Mouse (Mus musculus) cerebellum, postnatal 14 days (tissue): ENCODE results near the gene Dact3.

ENCODE experiments used
- DNase-seq, 2 experiments: peaks; one replicate each; pipeline ENCODE4 v3.0.0; 2021; ENCODE audit warnings: mixed read lengths in 2 of 2

The Dact3 gene

DNA sequence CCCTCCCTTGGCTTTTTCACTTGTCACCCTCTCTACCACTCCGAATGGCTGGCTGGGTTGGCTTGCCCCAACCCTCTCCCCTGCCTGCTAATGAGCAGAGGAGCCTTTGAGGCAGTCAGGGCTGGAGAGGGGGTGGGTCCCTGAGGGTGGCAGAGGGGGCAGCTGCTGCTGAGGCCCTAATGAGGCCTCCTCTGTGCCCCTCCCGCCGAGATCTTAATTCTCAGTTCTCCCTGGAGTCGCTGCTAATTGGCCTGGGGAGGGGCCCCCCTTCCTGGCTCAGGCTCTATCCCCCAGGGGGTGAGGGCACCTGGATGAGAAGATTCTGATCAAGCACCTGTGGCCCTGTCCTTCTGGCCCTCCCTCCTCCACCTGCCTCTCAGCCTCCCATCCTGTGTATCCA, 19.2 kb downstream of the Dact3 start:
- no peak for DNase-seq

DNA sequence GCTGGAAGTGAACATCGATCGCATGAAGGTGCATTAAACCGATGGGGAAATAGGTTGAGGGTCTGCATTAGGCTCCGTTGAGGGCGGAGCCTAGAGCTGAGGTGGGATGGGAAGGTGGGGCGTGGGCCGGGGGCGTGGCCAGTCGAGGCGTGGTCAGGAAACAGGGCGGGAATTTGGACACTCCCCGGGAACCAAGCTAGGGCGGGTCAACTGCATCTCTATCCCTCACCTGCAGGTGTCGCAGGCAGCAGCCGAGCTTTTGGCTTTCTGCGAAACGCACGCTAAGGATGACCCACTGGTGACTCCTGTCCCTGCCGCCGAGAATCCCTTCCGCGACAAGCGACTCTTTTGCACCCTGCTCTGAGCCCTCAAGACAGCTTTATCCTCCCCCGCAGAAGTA, 19.9 kb downstream of the Dact3 start:
- peak; percentile 90 to 91 for DNase-seq

DNA sequence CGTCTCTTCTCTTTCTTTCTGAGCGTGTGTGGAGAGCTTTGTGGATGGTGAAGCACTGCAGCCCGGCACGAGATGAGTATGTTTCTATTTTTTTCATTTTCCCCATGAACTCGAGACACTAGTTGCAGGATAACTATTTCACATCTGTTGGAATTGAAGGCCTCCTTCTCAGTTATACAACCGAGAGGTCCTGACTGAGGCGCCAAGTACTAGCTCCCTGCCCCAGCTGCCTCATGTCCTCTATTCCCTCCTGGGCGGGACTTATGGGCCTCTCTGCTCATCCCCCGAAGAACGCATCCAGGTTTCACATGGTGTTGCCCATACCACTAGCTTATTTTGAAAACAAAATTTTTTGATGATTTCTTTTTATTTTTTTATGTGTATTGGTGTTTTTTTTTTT, 20.4 kb downstream of the Dact3 start:
- no peak for DNase-seq

DNA sequence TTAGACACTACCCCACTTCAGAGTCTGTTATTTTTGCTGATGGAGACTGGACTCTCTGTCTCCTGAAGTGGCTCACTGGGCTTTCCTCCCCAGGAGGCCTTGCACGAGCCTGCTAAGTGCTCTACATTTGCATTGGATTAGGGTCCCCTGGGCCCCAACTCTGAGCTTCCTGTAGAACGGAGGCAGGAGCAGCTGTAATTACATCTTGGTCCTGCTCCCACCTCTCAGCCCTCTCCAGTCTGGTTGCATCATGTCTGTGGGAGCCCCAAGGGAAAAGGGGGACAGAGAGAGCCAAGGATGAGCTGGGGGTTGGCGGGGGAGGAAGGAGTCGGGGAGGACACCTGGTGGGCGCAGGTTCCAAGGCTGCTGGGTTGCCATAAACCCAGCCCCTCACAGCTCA, 25.4 kb downstream of the Dact3 start:
- no peak for DNase-seq

DNA sequence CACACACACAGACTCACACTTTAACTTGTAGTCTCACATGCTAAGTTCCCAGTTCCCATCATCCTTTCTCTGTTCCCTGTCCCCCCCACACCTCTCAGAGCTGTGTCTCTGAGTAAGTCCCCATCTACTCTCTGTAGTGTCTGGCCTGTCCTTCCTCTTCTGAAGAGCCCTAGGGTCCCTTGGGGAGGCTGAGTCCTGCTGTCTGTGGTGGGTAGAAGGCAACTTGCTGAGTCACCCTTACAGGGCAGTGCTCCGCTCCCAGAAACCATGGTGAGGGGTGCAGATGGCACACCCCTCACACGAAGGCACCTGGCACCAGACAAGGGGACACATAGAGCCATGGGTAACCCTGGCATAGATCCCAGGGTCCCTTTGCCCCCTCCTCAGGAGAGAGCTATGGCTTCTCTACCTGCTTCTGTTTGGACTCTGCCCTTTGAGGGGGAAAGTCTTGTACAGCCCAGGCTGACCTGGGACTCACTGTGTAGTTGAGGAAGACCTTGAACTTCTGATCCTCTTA, 28.4 kb downstream of the Dact3 start:
- DNase-seq: no peak

DNA sequence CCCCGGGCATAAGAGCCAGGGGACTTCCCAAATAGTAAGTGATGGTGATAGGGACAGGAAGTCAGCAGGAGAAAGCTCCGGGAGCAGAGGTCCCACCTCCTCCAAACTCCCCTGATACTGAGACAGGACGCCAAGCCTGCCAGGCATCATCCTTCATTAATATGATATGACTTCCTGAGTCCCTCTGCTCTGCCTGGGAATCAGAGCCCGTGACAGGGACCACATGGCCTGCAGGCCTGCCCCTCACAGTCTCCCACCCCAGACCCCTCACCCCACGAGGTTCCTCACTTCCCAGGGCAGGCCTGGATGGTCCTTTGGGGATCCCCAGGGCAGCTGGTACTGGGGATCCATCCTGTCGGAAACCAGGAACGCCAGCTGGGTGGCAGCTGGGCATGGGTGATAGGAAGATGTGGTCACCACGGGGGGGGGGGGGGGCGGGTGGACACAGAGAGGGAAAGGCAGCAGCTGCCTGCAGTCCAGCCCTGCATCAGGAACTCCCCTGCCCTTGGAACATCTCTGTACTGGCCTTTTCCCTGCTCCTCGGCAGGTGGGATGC, 29.1 kb downstream of the Dact3 start:
- no peak for DNase-seq

DNA sequence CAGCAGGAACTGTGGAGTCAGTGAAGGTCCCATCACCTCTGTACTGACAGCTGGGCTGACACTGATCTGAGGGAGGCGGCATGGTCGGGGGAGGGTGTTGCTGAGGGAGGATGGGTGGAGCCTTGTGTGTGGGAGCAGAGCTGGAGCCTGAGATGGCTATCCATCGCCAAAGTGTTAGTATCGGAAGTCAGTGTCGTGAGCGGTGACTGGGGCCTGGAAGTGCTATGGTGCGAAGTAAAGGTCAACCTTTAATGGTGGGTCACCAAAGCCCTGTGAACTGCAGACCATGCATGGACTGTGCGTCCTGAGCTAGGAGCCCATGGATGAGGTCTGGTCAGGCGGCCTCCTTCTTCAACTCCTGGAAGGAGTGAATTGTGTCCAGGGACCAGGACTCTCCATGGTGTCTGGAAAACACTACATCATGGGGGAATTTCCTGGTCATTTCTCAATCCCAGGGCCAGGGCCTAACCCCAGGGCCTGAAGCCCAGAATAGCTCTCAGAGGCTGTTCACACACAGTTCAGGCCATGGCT, 30.4 kb downstream of the Dact3 start:
- no peak for DNase-seq

DNA sequence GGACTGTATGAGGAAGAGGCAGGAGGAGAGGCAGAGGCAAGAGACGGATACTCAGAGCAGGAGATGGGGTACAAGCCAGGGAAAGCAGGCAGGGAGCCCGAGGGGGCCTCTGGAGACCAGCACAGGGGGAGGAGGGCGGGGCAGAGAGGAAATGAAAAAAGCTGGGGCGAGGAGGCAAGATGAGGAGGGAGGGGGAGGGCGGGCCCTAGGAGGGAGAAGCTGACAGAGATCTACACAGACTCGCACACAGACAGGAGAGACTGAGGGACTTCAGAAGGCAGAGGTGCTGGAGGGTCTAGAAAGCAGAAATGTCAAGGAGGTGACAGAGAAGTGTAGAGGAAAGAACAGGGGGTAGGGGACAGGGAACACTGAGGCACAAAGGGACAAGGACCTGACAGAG, 31.2 kb downstream of the Dact3 start, which contains the start of gene Ptgir:
Gene Ptgir (plus strand): TSS at position 210 of the 400 bp plus-strand sequence.
- DNase-seq: no peak

DNA sequence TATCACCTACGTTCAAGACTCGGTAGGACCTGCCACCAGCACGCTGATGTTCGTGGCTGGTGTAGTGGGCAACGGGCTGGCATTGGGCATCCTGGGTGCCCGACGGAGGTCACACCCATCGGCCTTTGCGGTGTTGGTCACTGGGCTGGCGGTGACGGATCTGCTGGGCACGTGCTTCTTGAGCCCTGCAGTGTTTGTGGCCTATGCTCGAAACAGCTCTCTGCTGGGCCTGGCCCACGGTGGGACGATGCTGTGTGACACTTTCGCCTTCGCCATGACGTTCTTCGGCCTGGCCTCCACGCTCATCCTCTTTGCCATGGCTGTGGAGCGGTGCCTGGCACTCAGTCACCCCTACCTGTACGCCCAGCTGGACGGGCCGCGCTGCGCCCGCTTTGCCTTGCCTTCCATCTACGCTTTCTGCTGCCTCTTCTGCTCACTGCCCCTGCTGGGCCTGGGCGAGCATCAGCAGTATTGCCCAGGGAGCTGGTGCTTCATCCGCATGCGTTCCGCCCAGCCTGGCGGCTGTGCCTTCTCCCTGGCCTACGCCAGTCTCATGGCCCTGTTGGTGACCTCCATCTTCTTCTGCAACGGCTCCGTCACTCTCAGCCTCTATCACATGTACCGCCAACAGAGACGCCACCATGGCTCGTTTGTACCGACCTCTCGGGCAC, 31.9 kb downstream of the Dact3 start:
- no peak for DNase-seq

DNA sequence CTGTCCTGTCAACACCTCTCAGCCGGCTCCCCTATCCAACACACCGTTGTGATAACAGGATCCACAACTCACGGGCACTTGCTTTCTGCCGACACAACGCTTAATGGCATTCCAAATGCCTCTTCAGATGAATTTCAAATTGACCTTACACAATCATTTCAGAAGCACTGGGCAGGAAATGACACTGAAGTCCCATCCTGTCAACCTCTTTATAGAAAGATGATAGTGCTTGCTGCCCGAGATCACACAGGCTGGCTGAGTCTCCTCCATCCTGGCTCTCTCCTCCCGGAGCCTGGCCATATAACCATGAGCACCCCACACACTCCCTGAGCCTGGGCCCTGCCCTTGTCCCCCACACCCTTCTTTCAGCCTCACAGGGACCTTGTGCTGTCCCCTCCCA, 32.7 kb downstream of the Dact3 start:
- DNase-seq: no peak

DNA sequence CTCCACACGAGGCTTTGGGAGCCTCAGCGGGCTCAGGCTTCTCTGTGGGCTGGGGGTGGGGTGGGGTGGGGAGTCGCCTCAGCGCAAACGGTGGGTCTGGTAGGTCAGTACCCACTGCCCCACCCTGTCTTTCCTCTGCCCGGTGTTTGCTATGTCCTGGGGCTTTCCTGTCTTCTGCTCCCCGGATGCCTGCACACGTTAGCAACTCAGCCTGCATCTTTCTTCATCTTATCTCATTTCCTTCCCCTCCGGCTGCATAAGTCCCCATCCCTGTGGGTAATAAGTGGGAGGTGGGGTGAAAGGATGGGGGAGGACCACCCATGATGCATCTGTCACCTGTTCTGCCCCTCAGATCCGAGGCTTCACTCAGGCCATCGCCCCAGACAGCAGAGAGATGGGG, 33.2 kb downstream of the Dact3 start:
- DNase-seq: no peak

DNA sequence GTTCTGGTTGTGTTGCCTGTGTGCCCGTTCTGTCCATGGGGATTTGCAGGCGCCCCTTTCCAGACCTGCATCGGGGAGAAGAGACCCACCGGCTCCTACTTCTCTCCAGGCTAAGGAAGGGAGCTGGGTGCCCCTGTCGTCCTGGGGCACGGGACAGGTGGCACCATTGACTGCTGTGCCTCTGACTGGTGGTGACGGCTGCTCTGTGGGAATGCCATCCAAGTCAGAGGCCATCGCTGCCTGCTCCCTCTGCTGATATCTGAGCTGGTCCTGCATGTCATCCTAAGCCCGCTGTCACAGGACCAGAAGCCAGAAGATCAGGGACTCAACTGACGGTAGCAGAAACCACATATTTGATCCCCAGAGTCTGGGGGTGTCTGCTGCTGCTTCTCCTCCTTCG, 33.7 kb downstream of the Dact3 start:
- DNase-seq: no peak

DNA sequence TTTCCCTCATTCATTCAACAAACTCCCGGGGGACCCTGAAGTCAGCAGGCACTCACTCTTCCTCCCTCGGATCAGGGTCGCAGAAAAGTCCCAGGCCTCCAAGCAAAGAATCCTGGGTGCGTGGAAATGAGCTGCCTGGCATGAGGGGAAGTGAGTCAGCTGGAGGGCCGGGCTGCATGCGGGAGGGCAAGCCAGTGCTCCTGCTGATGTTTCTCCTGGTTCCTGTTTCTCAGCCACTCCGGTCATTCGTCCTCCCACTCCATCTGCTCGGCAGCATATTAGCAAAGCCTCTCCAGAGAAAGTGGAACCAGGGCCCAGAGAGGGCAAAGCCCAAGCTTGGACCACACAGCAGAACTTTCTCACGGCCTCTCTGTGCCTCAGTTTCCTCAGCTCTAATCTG, 34.8 kb downstream of the Dact3 start:
- no peak for DNase-seq

DNA sequence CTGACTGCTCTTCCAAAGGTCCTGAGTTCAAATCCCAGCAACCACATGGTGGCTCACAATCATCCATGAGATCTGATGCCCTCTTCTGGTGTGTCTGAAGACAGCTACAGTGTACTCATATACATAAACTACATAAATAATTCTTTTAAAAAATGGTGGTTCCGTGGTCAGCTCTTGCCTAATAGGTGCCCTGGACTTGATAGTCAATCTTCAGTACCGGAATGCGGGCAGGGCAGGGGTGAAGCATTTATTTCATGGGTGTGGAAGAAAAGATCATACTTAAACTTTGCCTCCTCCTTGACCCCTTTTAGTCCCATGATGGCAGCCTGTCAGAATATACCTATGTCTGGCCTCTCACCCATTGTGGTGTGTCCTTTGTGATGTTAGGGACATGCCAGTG, 36.8 kb downstream of the Dact3 start:
- DNase-seq: no peak

DNA sequence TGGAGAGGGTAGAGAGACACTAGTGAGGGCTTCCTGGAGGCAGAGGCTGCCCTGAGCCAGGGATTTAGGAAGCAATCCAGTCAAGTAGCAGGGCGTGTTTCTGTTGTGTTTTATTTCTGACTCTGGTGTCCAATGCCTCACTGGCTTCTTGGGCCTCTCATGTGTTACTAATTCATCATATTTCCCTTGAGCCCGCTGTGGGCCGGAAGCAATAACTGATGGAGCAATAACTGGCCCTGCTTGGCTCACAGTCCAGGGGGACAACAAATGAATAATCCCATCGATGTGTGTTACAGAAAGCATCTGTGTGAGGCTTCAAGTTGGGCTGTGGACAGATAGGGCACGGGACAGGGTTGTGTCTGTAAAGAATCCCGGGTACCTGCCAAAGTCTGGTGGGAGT, 37.2 kb downstream of the Dact3 start:
- no peak for DNase-seq

DNA sequence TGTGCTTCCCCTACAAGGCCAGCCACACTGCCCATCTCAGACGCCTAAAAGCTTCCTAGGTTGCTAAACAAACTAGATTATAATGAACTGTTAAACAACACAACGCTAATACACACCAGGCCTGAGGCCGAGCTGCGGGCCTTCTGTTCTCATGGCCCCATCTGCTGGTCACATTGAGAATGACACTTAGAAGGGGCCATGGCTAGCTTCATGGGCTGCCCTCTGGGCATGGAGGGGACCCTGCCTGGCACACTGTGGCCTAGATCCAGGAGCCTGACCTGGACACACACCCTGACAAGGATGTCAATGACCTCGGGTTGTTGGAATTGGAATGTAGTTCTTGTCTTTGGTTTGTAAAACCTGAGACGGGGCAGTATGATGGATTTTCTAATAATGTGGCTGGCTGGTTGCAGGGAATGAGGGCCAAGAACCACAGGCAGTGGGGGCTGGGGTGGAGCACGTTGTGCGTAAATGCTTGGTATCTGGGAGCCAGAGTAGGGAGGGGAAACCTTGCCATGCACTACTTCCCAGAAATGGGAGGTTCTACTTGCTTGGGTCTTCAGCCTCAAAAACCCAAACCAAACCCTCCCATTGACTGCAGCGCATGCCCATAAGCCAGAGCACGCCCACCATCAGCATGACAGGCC, 38.8 kb downstream of the Dact3 start:
- peak; percentile 87 to 91 for DNase-seq

DNA sequence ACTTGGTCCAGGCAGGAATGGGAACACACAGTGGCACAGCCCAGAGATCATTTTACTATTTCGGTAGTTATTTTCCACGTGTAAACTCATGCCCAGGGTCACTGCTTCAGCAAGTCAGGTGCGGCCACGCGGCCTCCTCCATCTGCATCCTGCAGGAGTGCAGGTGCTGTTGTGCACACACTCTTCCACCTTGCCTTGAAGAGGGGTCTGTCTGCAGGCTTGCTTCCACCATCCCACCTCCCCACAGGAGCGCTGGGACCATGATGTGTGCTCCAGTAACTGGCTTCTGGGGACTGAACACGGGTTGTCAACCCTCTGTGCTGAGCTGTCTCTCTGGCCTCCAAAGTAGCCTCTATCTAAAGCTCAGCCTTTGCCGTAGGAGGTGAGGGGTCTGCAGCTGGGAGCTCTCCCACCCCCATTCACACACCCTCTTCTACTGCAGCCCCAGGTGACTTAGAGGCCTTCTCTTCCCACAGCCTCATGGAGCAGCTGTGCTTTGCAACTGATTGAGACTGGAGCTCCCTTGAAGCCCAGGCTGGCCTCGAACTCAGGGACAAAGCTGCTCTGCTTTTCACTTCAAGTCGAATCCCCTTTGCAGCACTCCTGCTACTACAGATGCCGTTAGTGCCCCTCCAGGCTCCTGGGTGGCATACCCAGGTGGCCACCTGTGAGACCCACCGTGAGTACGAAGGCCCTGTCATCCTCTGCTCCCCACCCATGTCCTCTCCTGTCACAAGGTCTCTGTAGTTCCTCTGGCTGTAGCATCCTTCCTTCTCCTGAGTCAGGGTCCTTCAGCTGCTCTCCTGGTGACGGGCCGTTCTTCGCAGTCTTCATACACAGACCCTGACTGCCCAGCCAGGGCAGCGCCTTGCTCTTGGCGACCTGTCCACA, 39.6 kb downstream of the Dact3 start:
- no peak for DNase-seq

DNA sequence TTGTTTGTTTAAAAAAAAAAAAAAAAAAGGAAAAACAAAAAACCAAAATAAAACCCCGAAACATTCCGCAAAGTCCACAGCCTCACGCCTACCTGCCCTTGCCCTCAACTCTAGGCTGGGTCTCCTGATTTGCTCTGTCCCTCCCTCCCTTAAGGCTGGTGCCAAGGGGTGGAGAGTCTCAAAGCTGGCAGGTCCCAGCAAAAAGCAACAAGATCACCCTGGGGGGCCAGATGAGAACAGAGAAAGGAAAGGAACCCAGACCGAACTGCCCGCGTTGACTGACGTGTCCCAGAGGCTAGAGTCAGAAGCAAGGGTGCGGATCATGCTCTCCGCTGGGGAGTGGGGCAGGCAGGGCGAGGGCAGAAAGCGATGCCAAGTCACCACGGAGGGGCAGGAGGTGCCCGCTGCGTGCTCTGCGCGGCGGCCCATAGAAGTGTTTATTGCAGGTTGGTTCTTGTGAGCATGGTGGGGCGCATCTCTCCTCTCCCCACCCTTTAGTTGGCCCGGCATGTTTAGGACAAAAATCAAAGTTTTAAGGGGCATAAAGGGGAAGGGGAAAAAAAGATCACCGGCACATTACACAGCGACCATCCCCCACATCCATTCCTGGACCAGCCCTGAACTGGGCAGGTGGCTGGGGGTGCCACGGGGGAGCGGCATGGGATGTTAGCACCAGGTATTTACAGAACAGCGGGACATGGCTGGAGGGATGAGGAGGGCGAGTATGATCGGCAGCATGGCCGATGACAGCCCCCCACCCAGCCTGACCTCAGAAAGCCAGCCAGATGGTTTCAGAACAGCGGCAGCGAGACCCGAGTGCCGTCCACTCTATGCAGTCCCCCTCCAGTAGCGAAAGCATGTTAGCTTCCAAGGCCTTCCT, 40.6 kb downstream of the Dact3 start:
- DNase-seq: peak in 1 of 2 experiments; percentile 42

DNA sequence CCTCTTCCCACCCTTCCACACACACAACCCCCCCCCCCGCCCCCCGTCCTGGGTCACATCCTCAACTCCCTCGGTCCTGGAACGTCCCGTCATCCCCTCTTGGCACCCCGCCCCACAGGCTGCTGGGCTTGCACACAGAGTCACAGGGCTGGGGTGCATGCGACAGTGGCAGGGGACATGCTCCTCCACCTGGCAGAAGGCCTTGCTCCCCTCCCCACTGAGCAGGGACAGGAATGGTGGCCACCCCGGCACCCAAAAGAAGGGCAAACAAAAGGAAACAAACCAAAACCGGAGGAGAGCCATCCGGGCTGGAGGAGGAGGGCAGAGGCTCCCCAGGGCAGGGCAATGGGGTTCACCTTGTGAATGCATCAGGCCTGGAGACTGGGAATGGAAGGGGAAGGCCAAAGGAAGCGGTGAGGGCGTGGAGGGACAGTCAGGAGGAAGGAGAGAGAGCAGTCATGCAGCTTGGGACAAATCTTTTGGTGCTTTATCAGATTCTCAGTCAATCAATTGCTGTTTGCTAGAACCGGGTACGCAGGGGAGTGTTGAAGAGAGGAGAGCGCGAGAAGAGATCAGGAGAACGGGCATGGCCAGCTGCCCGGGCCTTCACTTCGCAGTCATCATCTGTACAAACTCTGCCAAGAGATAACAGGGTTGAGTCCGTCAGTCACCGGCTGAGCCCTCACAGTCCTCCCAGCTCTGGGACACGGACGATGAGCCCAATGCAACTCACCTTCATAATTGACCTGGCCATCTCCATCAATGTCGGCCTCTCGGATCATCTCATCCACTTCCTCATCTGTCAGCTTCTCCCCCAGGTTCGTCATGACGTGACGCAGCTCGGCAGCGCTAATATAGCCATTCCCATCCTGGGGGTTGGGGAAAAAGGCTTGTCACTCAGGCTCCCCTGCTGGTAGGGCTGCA, 41.5 kb downstream of the Dact3 start:
- peak in 1 of 2 experiments; percentile 71 for DNase-seq

DNA sequence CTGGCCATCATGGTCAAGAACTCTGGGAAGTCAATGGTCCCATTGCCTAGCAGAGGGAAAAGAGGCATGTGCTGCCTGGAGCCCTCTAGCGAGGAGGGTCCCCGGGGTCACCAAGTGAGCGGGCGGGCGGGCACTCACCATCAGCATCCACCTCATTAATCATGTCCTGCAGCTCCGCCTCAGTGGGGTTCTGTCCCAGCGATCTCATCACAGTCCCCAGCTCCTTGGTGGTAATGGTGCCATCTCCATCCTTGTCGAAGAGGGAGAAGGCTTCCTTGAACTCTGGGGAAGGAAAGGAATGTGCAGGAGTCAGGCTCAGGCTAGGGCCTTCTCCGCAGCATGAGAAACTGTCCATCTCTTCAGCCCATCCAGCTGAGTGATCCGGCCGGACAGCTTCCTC, 42.3 kb downstream of the Dact3 start:
- DNase-seq: no peak

DNA sequence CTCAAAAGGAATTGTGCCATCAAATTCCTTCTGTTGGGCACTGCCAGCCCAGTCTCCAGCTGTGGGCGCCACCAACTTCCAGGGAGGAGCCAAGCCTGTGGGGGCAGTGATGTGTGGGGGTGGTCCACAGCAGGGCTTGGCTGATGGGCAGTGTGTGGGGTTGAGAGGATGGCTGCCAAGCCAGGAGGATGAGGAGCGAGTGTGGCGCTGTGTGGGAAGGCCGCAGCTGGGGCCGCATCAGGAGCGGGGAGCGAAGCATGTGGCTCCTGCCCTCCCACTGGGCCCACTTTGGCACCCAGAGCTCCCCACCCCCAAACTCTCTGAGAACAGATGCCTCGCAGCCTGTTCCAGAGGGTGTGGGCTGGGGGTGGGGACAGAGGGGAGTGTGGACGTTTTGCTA, 42.9 kb downstream of the Dact3 start:
- DNase-seq: peak in 1 of 2 experiments; percentile 58
